Mouse (Mus musculus) kidney, adult 10 weeks (tissue): ENCODE measurements around the gene Exog. TPM values are rescaled to one million over a fixed set of nuclear protein-coding genes. Genes with fewer than 3 reads are reported as not detected.

Source experiments
- polyA plus RNA-seq: library from polyadenylated mRNA; stranded (reverse); fragments of 350-450 nt; fragmentation: Illumina TruSeq; extraction: RNeasy Lipid Tissue Mini Kit (QIAGEN cat#74804); gene quantifications from one replicate; pipeline ENCODE4 v1.2.3, GENCODE M21; 2014; ENCODE audit warnings: low read depth, low replicate concordance

Gene Exog
- 1.5 TPM for polyA plus RNA-seq

DNA sequence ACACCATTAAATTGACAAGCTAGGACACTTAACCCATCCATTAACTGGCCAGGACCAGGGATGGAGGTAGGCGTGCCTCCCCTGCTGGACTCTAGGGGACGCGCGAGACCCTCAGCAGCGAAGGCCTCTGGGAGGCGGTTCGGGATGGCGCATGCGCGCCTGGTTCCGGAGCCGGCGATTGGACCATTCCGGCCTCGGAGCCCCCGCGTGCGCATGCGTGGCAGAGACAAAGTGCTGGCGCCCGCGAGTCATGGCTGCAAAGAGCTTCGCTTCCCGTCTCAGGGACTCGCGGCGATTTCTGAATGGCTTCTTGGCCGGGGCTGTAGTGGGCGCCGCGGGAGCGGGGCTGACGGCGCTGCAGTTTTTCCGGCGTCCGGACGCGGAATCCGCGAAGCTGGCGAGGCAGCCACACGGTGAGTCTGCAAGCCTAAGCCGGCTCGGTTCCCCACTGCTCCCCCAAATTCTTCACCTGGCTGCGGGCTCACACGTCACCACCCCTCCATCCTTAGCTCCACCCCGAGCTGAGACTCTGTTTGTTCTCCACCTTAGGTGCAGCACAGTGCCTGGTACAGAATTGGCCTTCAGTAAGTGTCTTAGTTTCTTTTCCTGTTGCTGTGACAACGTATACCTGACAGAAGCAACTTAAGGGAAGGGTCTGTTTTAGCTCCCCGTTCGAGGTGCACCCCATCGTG, at the start of gene Exog:
TSS of gene Exog (plus strand) at position 206 of the 692 bp plus-strand sequence.

DNA sequence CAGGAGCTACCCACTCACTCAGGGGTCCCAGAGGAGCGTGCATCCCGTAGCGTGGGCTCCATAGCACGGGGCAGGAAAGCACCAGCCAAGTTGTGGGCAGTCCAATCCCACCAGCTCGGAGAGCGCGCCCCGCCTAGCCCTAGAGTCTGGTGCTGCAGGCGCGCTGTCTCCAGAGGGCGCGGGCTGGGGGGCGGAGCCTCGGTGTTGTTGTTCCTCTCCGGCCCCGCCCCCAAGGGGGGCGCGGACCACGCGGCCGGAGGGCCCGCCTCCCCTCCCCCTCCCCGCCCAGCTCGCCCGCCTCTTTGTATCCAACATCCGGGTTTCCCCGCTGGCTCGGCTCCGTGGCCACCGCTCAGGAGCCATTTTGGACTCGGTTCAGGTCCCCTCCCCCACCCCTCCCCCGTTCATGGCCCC, 42.9 kb upstream of the Exog start, which contains the start of gene Acvr2b:
TSS of gene Acvr2b (plus strand) at position 318 of the 414 bp plus-strand sequence.

Other genes starting within 250 kb of the Exog start
- gene Slc22a13, start 235.8 kb upstream of the Exog start, polyA plus RNA-seq, result 3.5 TPM
- gene Oxsr1, start 122.5 kb upstream of the Exog start, polyA plus RNA-seq, result 35.1 TPM
- gene Acaa1a, start 105.3 kb upstream of the Exog start, polyA plus RNA-seq, result 1.7 TPM
- 4.1 TPM for gene Myd88, start 103.5 kb upstream of the Exog start, polyA plus RNA-seq
- 128 TPM for gene Xylb, start 87.6 kb upstream of the Exog start, polyA plus RNA-seq
- 1.2 TPM for gene Slc22a14, start 79.4 kb upstream of the Exog start, polyA plus RNA-seq
- gene Acvr2b, start 42.8 kb upstream of the Exog start, polyA plus RNA-seq, result 0.53 TPM
- 0.08 TPM for gene Scn5a, start 134.1 kb downstream of the Exog start, polyA plus RNA-seq